Mouse (Mus musculus) limb, embryonic 14.5 days (tissue): ENCODE results near the gene Sf1. TPM values are rescaled to one million over a fixed set of nuclear protein-coding genes. Genes with fewer than 3 reads are reported as not detected.

Experiments used
- ATAC-seq: fragments of 200-750 bp; cut with Nextera tagmentation; 2 replicates; pipeline ENCODE4 v1.8.0; 2017; ENCODE audit warnings: low read depth, moderate number of reproducible peaks, moderate TSS enrichment; ENCODE audit not compliant: low FRiP score
- DNase-seq: peaks from one replicate; pipeline ENCODE4 v3.0.0-alpha.2; 2015; ENCODE audit warnings: low spot score
- H3K27ac ChIP-seq: fragments of 300-500 bp; sonication (generic); replicated peaks from 2 replicates; pipeline ENCODE4 v1.5.1; 2014; ENCODE audit warnings: low read depth, mild to moderate bottlenecking, low read length, moderate library complexity, mixed read lengths
- H3K27me3 ChIP-seq: fragments of 300-500 bp; sonication (generic); 2 replicates; pipeline ENCODE4 v1.6.1; 2014; ENCODE audit warnings: low read length, mixed read lengths; ENCODE audit not compliant: control insufficient read depth, insufficient read depth
- H3K36me3 ChIP-seq: fragments of 300-500 bp; sonication (generic); 2 replicates; pipeline ENCODE4 v1.6.1; 2014; ENCODE audit warnings: mild to moderate bottlenecking, low read length, moderate library complexity, mixed read lengths; ENCODE audit not compliant: control insufficient read depth, insufficient read depth
- H3K4me1 ChIP-seq: fragments of 300-500 bp; sonication (generic); 2 replicates; pipeline ENCODE4 v1.6.1; 2014; ENCODE audit warnings: antibody characterized with exemption, low read length, mixed read lengths; ENCODE audit not compliant: control insufficient read depth, insufficient read depth
- H3K4me2 ChIP-seq: fragments of 300-500 bp; sonication (generic); replicated peaks from 2 replicates; pipeline ENCODE4 v1.6.1; 2014; ENCODE audit warnings: low read depth, mild to moderate bottlenecking, low read length, moderate library complexity; ENCODE audit not compliant: severe bottlenecking
- H3K4me3 ChIP-seq: fragments of 300-500 bp; sonication (generic); replicated peaks from 2 replicates; pipeline ENCODE4 v1.5.1; 2014; ENCODE audit warnings: low read length
- H3K9ac ChIP-seq: fragments of 300-500 bp; sonication (generic); 2 replicates; pipeline ENCODE4 v1.6.1; 2014; ENCODE audit warnings: mild to moderate bottlenecking, low read depth, low read length, moderate library complexity; ENCODE audit not compliant: severe bottlenecking
- H3K9me3 ChIP-seq: fragments of 300-500 bp; sonication (generic); 2 replicates; pipeline ENCODE4 v1.6.1; 2016; ENCODE audit warnings: low read length; ENCODE audit not compliant: control insufficient read depth
- POLR2A ChIP-seq: fragments of 200-500 bp; IDR thresholded peaks from 2 replicates; pipeline ENCODE4 v1.8.0; 2012; ENCODE audit warnings: inconsistent platforms, mild to moderate bottlenecking, moderate library complexity, borderline replicate concordance; ENCODE audit not compliant: insufficient read depth, insufficient read length; ENCODE audit errors: extremely low read depth
- WGBS: fragments of 180-500 bp; shearing (Covaris S2); extraction: QIAGEN DNeasy Blood & Tissue Kit; methylation state at CpG from one replicate; pipeline ENCODE4 v1.1.7; 2014; 5-methylcytosine and 5-hydroxymethylcytosine counted together
- polyA plus RNA-seq, 2 experiments: library from polyadenylated mRNA; depleted of rRNA in 1 of 2; stranded (reverse) in 1 of 2; unstranded in 1 of 2; fragments of >200 nt; fragmentation: Nextera tagmentation in 1 of 2; extraction: Ambion mirVana in 1 of 2; gene quantifications; 2 replicates each; pipeline versions ENCODE4 v1.2.1 to v1.2.3; 2012 to 2014

Sf1 gene
- polyA plus RNA-seq, 2 experiments, result 149 to 252 TPM

GRCm38 (mm10) chr19:6388006-6388405 lies 24.5 kb downstream of the Sf1 start:
- no peaks in the 10 kb centered on the region for H3K27me3 ChIP-seq
- no peak overlapping the region for H3K4me2 ChIP-seq
- WGBS, result 75% methylated on average over 13 of the region's 13 CpGs
- H3K4me1 ChIP-seq, result peaks cover 13% of the 10 kb centered on the region
- ATAC-seq (no peak), DNase-seq (no peak)
- no peaks in the 10 kb centered on the region for H3K9me3 ChIP-seq
- H3K9ac ChIP-seq, result no peak overlapping the region
- H3K27ac ChIP-seq, result no peak overlapping the region
- no peaks in the 10 kb centered on the region for H3K36me3 ChIP-seq
- TF ChIP-seq POLR2A, result no peak
- no peak overlapping the region for H3K4me3 ChIP-seq

- Histone ChIP-seq H3K9me3 (no peaks in the 10 kb centered on the region), H3K27me3 (no peaks in the 10 kb centered on the region), H3K9ac (peak overlapping the region; percentile 31; the same call in 1 of the 2 replicates), H3K27ac (no peak overlapping the region), H3K4me2 (peak overlapping the region; percentile 49), H3K4me3 (peak overlapping the region; percentile 27), H3K4me1 (peaks cover 8% of the 10 kb centered on the region), H3K36me3 (no peaks in the 10 kb centered on the region)
- no peak for ATAC-seq
- 5% methylated on average over 16 of the region's 16 CpGs for WGBS
- TF ChIP-seq POLR2A, result no peak
- no peak for DNase-seq
These were observed 26.3 kb downstream of the Sf1 start for GRCm38 (mm10) chr19:6389803-6390202.

GRCm38 (mm10) chr19:6390251-6390650 lies 26.8 kb downstream of the Sf1 start:
- no peak for ATAC-seq
- no peaks in the 10 kb centered on the region for H3K36me3 ChIP-seq
- H3K27me3 ChIP-seq, result no peaks in the 10 kb centered on the region
- H3K4me2 ChIP-seq, result no peak overlapping the region
- H3K9ac ChIP-seq, result no peak overlapping the region
- DNase-seq, result no peak
- H3K27ac ChIP-seq, result no peak overlapping the region
- H3K4me3 ChIP-seq, result no peak overlapping the region
- no peak for TF ChIP-seq POLR2A
- peaks cover 8% of the 10 kb centered on the region for H3K4me1 ChIP-seq
- WGBS, result 55% methylated on average over 6 of the region's 6 CpGs
- no peaks in the 10 kb centered on the region for H3K9me3 ChIP-seq

GRCm38 (mm10) chr19:6392743-6393393 lies 29.4 kb downstream of the Sf1 start:
- WGBS, result 90% methylated on average over 14 of the region's 14 CpGs
- H3K9ac ChIP-seq, result no peak overlapping the region
- H3K36me3 ChIP-seq, result no peaks in the 10 kb centered on the region
- no peaks in the 10 kb centered on the region for H3K9me3 ChIP-seq
- no peak for TF ChIP-seq POLR2A
- H3K4me2 ChIP-seq, result no peak overlapping the region
- DNase-seq (no peak), ATAC-seq (no peak)
- H3K27me3 ChIP-seq, result no peaks in the 10 kb centered on the region
- H3K4me3 ChIP-seq, result no peak overlapping the region
- peaks cover 8% of the 10 kb centered on the region for H3K4me1 ChIP-seq
- no peak overlapping the region for H3K27ac ChIP-seq

- no peak for TF ChIP-seq POLR2A
- Histone ChIP-seq H3K27ac (no peak overlapping the region), H3K4me3 (no peak overlapping the region), H3K27me3 (peaks cover 3% of the 10 kb centered on the region; the same call in 1 of the 2 replicates), H3K9ac (no peak overlapping the region), H3K4me2 (no peak overlapping the region), H3K36me3 (no peaks in the 10 kb centered on the region), H3K4me1 (peaks cover 10% of the 10 kb centered on the region), H3K9me3 (no peaks in the 10 kb centered on the region)
- 89% methylated on average over 16 of the region's 16 CpGs for WGBS
- DNase-seq, result no peak
- ATAC-seq, result no peak
These were observed 30.1 kb downstream of the Sf1 start for GRCm38 (mm10) chr19:6393637-6394036.

GRCm38 (mm10) chr19:6396237-6396636 lies 32.7 kb downstream of the Sf1 start:
- H3K9ac ChIP-seq, result no peak overlapping the region
- ATAC-seq, result no peak
- WGBS, result 89% methylated on average over 5 of the region's 5 CpGs
- no peak overlapping the region for H3K4me3 ChIP-seq
- H3K27me3 ChIP-seq, result peaks cover 23% of the 10 kb centered on the region
- TF ChIP-seq POLR2A, result no peak
- H3K4me2 ChIP-seq, result no peak overlapping the region
- no peak for DNase-seq
- peaks cover 11% of the 10 kb centered on the region for H3K4me1 ChIP-seq
- H3K27ac ChIP-seq, result no peak overlapping the region
- H3K36me3 ChIP-seq, result no peaks in the 10 kb centered on the region
- no peaks in the 10 kb centered on the region for H3K9me3 ChIP-seq
